Mouse (Mus musculus) liver, embryonic 11.5 days (tissue): ENCODE measurements around the gene Fntb. TPM values are rescaled to one million over a fixed set of nuclear protein-coding genes. Genes with fewer than 3 reads are reported as not detected.

Source experiments
- ATAC-seq: fragments of 200-750 bp; cut with Nextera tagmentation; replicated peaks from 2 replicates; pipeline ENCODE4 v1.8.0; 2017; ENCODE audit warnings: moderate number of reproducible peaks, mild to moderate bottlenecking, moderate TSS enrichment, moderate library complexity; ENCODE audit not compliant: low FRiP score
- DNase-seq: peaks from one replicate; pipeline ENCODE4 v3.0.0-alpha.2; 2017; ENCODE audit warnings: low spot score
- H3K27ac ChIP-seq: fragments of 300-500 bp; sonication (generic); 2 replicates; pipeline ENCODE4 v1.5.1; 2014; ENCODE audit warnings: mild to moderate bottlenecking, low read depth, low read length, control low read depth
- H3K27me3 ChIP-seq: fragments of 300-500 bp; sonication (generic); replicated peaks from 2 replicates; pipeline ENCODE4 v1.6.1; 2014; ENCODE audit warnings: low read length, mixed read lengths; ENCODE audit not compliant: control insufficient read depth, insufficient read depth
- H3K36me3 ChIP-seq: fragments of 300-500 bp; sonication (generic); 2 replicates; pipeline ENCODE4 v1.6.1; 2014; ENCODE audit warnings: mild to moderate bottlenecking, low read length, moderate library complexity, mixed read lengths; ENCODE audit not compliant: control insufficient read depth, insufficient read depth
- H3K4me1 ChIP-seq: fragments of 300-500 bp; sonication (generic); replicated peaks from 2 replicates; pipeline ENCODE4 v1.6.1; 2014; ENCODE audit warnings: low read length, mixed read lengths; ENCODE audit not compliant: control insufficient read depth, insufficient read depth
- H3K4me2 ChIP-seq: fragments of 300-500 bp; sonication (generic); 2 replicates; pipeline ENCODE4 v1.6.1; 2014; ENCODE audit warnings: mild to moderate bottlenecking, control low read depth, moderate library complexity
- H3K4me3 ChIP-seq: fragments of 300-500 bp; sonication (generic); 2 replicates; pipeline ENCODE4 v1.5.1; 2014; ENCODE audit warnings: low read depth, low read length, control low read depth
- H3K9ac ChIP-seq: fragments of 300-500 bp; sonication (generic); 2 replicates; pipeline ENCODE4 v1.6.1; 2014; ENCODE audit warnings: low read depth, low read length, control low read depth
- H3K9me3 ChIP-seq: fragments of 300-500 bp; sonication (generic); 2 replicates; pipeline ENCODE4 v1.6.1; 2016; ENCODE audit warnings: low read length, inconsistent platforms, mixed read lengths; ENCODE audit not compliant: control insufficient read depth
- whole genome bisulfite sequencing: fragments of 180-500 bp; shearing (Covaris S2); extraction: QIAGEN DNeasy Blood & Tissue Kit; methylation state at CpG from one replicate; pipeline ENCODE4 v1.1.7; 2014; 5-methylcytosine and 5-hydroxymethylcytosine counted together
- polyA plus RNA-seq: library from polyadenylated mRNA; unstranded; fragments of >200 nt; fragmentation: Nextera tagmentation; extraction: Ambion mirVana; gene quantifications from 2 replicates; pipeline ENCODE4 v1.2.1, GENCODE M21; 2014

The Fntb gene
- polyA plus RNA-seq: 41.6 and 43.8 TPM in 2 replicates

- Histone ChIP-seq H3K4me1 (peaks cover 3% of the 10 kb centered on the region; the same call in 1 of the 2 replicates), H3K36me3 (no peaks in the 10 kb centered on the region; the same call in 1 of the 2 replicates), H3K9me3 (no peaks in the 10 kb centered on the region), H3K27ac (peak within 1 kb of the TSS; percentile 79), H3K9ac (peak within 1 kb of the TSS; percentile 77), H3K4me3 (peak within 1 kb of the TSS; percentile 78), H3K27me3 (0 out of 2 replicates have a peak, but pooled peaks cover 2% of the 10 kb centered on the region), H3K4me2 (peak within 1 kb of the TSS; percentile 90)
- DNase-seq (peak; percentile 88), ATAC-seq (peak; percentile 99)
- under 1% methylated on average over 31 of the region's 31 CpGs for WGBS
These were observed at the start of gene Fntb, which contains the start of gene Churc1 for GRCm38 (mm10) chr12:76765354-76765851. TSS of gene Fntb (plus strand) at chr12:76765589. TSS of gene Churc1 (plus strand) at chr12:76765538.

- H3K27me3 ChIP-seq: no peaks in the 10 kb centered on the region; the same call in 1 of the 2 replicates
- no peak overlapping the region for H3K4me3 ChIP-seq
- no peak overlapping the region for H3K27ac ChIP-seq
- WGBS: 77% methylated on average over 4 of the region's 4 CpGs
- no peaks in the 10 kb centered on the region; the same call in 1 of the 2 replicates for H3K4me1 ChIP-seq
- H3K36me3 ChIP-seq: no peaks in the 10 kb centered on the region
- H3K4me2 ChIP-seq: no peak overlapping the region
- H3K9ac ChIP-seq: no peak overlapping the region
- ATAC-seq: peak; percentile 47; the same call in 1 of the 2 replicates
- no peaks in the 10 kb centered on the region for H3K9me3 ChIP-seq
- no peak for DNase-seq
These were observed 47.0 kb upstream of the Fntb start for GRCm38 (mm10) chr12:76718384-76718783.

- no peak for DNase-seq
- no peak for ATAC-seq
- Histone ChIP-seq H3K27ac (no peak overlapping the region), H3K4me1 (no peaks in the 10 kb centered on the region; the same call in 1 of the 2 replicates), H3K9me3 (no peaks in the 10 kb centered on the region), H3K4me3 (no peak overlapping the region), H3K4me2 (no peak overlapping the region), H3K9ac (no peak overlapping the region), H3K36me3 (no peaks in the 10 kb centered on the region), H3K27me3 (no peaks in the 10 kb centered on the region)
These were observed 44.8 kb upstream of the Fntb start for GRCm38 (mm10) chr12:76720572-76720971.

DNA sequence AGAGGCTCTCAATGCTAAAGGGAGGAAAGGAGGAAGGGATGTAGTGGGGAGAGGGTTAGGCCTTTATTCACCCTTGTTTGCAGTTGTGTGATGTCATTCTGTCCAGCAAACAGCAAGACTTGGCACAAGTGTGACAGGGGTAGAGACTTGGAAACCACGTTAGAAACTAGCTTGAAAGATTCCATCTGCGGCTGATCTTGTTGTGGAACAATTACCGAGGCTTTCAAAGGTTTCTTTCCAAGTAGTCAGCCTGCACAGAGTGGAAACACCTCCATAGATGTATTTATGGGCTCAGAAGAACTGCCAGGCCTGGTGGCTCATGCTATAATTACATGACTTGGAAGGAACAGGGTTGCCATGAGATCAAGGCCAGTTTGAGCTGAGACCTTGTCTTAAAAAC, 43.4 kb upstream of the Fntb start:
- DNase-seq: no peak
- 82% methylated on average over 3 of the region's 3 CpGs for WGBS
- no peak overlapping the region for H3K4me3 ChIP-seq
- no peaks in the 10 kb centered on the region; the same call in 1 of the 2 replicates for H3K4me1 ChIP-seq
- H3K9me3 ChIP-seq: no peaks in the 10 kb centered on the region
- H3K36me3 ChIP-seq: no peaks in the 10 kb centered on the region
- H3K4me2 ChIP-seq: no peak overlapping the region
- no peak overlapping the region for H3K9ac ChIP-seq
- no peak overlapping the region for H3K27ac ChIP-seq
- no peak for ATAC-seq
- H3K27me3 ChIP-seq: no peaks in the 10 kb centered on the region

DNA sequence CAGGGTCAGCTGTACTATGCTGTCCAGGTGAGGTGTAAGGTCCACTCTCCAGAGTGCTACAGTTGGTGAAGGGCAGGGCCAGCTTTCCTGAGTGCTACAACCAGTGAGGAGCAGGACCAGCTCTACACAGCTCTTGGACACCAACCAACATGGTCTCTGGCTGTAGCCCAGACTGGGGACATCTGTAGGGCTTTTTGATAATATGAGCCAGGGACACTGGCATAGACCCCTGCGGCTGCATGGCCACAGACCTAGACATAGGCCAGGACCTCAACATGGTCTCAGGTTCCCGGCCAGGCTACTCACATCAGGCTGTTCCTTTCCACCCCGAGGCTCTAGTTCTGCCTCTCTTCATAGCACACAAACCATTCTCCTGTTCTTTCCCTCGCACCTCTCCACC, 37.4 kb upstream of the Fntb start:
- no peaks in the 10 kb centered on the region for H3K9me3 ChIP-seq
- WGBS: 75% methylated on average over 4 of the region's 4 CpGs

DNA sequence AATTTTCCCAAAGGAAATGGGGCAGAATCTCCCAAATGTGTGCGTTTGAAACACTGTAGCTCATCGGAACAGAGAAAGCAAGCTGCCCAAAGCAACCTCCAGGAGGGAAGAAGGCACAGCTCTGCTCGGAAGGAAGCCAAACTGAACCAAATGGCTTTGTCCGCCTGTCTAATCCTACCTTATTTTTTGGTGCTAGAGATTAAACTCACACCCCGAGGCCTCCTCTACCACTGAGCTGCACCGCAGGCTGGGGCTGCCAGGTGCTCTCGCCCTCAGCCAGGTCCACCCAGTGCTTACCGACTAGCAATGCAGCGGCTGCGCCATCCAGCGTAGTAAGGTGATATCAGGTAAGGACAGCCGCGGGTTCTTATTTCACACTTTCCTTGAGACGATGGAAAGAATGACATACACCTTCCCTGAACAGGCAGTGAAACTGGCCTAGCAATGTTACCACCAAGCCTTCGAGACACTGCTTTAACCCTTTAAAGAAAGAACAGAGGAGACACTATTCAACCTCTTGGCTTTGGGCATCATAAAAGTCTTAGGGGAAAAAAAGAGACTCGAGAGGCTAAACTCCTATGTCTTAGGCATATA, 14.4 kb upstream of the Fntb start:
- DNase-seq (no peak), ATAC-seq (no peak)
- H3K9me3 ChIP-seq: no peaks in the 10 kb centered on the region
- H3K9ac ChIP-seq: no peak overlapping the region
- H3K36me3 ChIP-seq: no peaks in the 10 kb centered on the region
- H3K27ac ChIP-seq: no peak overlapping the region
- H3K4me2 ChIP-seq: no peak overlapping the region
- H3K27me3 ChIP-seq: no peaks in the 10 kb centered on the region
- 80% methylated on average over 16 of the region's 16 CpGs for WGBS
- no peak overlapping the region for H3K4me3 ChIP-seq
- H3K4me1 ChIP-seq: no peaks in the 10 kb centered on the region

More for the DNA sequence above, 37.4 kb upstream of the Fntb start:
- DNase-seq (no peak), ATAC-seq (no peak)
- H3K27me3 ChIP-seq: no peaks in the 10 kb centered on the region
- no peak overlapping the region for H3K4me2 ChIP-seq
- H3K27ac ChIP-seq: no peak overlapping the region
- no peak overlapping the region for H3K4me3 ChIP-seq
- no peaks in the 10 kb centered on the region for H3K4me1 ChIP-seq
- H3K9ac ChIP-seq: no peak overlapping the region
- no peaks in the 10 kb centered on the region for H3K36me3 ChIP-seq

DNA sequence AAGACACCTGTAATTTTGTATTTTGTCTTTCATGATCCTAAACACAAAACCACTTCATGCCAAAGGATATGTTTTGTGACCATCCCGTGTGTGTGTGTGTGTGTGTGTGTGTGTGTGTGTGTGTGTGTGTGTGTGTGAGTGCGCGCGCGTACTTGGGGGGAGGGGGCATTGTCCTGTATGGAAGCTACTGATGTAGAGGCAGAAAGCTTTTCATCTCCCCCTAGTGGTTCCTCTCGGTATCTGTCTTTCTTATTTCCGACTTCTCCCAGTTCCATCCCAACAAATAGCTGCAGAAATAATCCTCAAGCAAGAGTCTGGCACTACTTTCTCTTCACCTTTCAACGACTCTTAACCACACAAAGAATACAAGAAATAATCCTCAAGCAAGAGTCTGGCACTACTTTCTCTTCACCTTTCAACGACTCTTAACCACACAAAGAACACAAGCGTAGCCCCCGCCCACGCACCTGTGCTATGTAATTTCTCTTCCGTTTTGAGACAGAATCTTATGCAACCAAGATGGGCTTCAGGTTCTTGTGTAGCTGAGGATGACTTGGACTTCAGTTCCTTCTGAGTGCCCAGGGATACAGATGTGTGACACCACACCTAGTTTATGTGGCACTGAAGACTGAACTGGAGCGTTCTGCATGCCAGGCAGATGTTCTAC, 12.6 kb upstream of the Fntb start:
- H3K4me3 ChIP-seq: no peak overlapping the region
- H3K9ac ChIP-seq: no peak overlapping the region
- no peaks in the 10 kb centered on the region for H3K27me3 ChIP-seq
- no peak for DNase-seq
- H3K9me3 ChIP-seq: no peaks in the 10 kb centered on the region
- WGBS: 45% methylated on average over 14 of the region's 14 CpGs
- H3K27ac ChIP-seq: no peak overlapping the region
- H3K36me3 ChIP-seq: no peaks in the 10 kb centered on the region
- no peaks in the 10 kb centered on the region for H3K4me1 ChIP-seq
- H3K4me2 ChIP-seq: no peak overlapping the region
- ATAC-seq: no peak

DNA sequence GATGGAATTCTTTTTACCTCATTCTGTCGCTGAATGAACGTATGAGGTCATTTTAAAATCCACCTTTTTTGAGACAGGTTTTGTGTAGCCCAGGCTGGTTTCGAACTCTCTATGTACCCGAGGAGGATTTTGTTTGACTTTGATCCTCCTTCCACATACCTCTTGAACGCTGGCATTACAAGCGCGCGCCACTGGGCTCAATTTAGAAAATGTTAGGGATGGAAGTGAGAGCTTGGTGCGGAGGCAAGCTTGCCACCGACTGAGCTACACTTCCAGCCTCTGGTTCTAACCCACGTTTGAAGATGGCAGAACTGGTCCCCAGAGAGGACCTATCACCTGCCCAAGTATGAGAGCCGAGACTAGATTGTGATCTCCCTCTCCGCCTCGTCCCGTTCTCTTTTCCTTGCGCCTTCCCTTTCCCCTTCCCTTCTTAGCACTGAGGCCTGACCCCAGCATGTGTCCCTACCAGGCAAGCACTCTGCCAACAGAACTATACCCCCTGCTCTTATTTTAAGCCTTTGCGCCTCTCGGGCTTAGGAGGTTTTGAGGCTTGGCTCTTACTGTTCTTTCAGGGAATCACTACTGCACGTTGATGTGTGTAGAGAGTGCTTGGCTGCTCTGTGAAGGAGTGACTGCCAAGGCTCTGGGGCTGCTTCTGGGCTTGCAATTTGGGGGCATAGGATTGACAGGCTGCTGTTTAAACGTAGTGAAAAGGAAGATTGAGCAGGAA, 677 bp downstream of the Fntb start:
- Histone ChIP-seq H3K9me3 (no peaks in the 10 kb centered on the region), H3K4me3 (peak overlapping the region; percentile 78), H3K27me3 (0 out of 2 replicates have a peak, but pooled peaks cover 2% of the 10 kb centered on the region), H3K4me1 (peaks cover 3% of the 10 kb centered on the region; the same call in 1 of the 2 replicates), H3K36me3 (no peaks in the 10 kb centered on the region; the same call in 1 of the 2 replicates), H3K27ac (no peak overlapping the region; the same call in 1 of the 2 replicates), H3K4me2 (peak overlapping the region; percentile 90), H3K9ac (peak overlapping the region; percentile 77)
- DNase-seq (peak; percentile 37), ATAC-seq (no peak)
- WGBS: 31% methylated on average over 20 of the region's 20 CpGs
